Mouse (Mus musculus) neural tube, embryonic 13.5 days (tissue): ENCODE measurements around the gene Lag3. TPM values are rescaled to one million over a fixed set of nuclear protein-coding genes. Genes with fewer than 3 reads are reported as not detected.

ENCODE experiments used
- ATAC-seq: fragments of 200-750 bp; cut with Nextera tagmentation; 2 replicates; pipeline ENCODE4 v1.8.0; 2017; ENCODE audit warnings: low read depth, mild to moderate bottlenecking, moderate TSS enrichment, moderate library complexity
- H3K27ac ChIP-seq: fragments of 300-500 bp; sonication (generic); replicated peaks from 2 replicates; pipeline ENCODE4 v1.5.1; 2015; ENCODE audit warnings: moderate library complexity, mild to moderate bottlenecking, inconsistent platforms
- H3K27me3 ChIP-seq: fragments of 300-500 bp; sonication (generic); 2 replicates; pipeline ENCODE4 v1.6.1; 2015; ENCODE audit warnings: mild to moderate bottlenecking, inconsistent platforms
- H3K36me3 ChIP-seq: fragments of 300-500 bp; sonication (generic); 2 replicates; pipeline ENCODE4 v1.6.1; 2015; ENCODE audit warnings: mild to moderate bottlenecking, inconsistent platforms
- H3K4me1 ChIP-seq: fragments of 300-500 bp; sonication (generic); replicated peaks from 2 replicates; pipeline ENCODE4 v1.6.1; 2015; ENCODE audit warnings: inconsistent platforms
- H3K4me2 ChIP-seq: fragments of 300-500 bp; sonication (generic); 2 replicates; pipeline ENCODE4 v1.6.1; 2015; ENCODE audit warnings: inconsistent platforms, mild to moderate bottlenecking, moderate library complexity
- H3K4me3 ChIP-seq: fragments of 300-500 bp; sonication (generic); 2 replicates; pipeline ENCODE4 v1.5.1; 2015; ENCODE audit warnings: mild to moderate bottlenecking, inconsistent platforms
- H3K9ac ChIP-seq: fragments of 300-500 bp; sonication (generic); 2 replicates; pipeline ENCODE4 v1.6.1; 2015; ENCODE audit warnings: moderate library complexity, mild to moderate bottlenecking, inconsistent platforms
- H3K9me3 ChIP-seq: fragments of 300-500 bp; sonication (generic); 2 replicates; pipeline ENCODE4 v1.6.1; 2016; ENCODE audit warnings: inconsistent platforms
- WGBS: fragments of 180-500 bp; shearing (Covaris S2); methylation state at CpG from one replicate; pipeline ENCODE4 v1.1.7; 2015; 5-methylcytosine and 5-hydroxymethylcytosine counted together
- polyA plus RNA-seq: library from polyadenylated mRNA; unstranded; fragments of >200 nt; fragmentation: Nextera tagmentation; extraction: Ambion mirVana; gene quantifications from 2 replicates; pipeline ENCODE4 v1.2.1, GENCODE M21; 2015

The Lag3 gene
- polyA plus RNA-seq, 1 experiment from 2014 or later = 2.2 TPM

GRCm38 (mm10) chr6:124887986-124888385 is 23.5 kb downstream of the Lag3 start, which contains the start of gene Cd4:
TSS of gene Cd4 (minus strand) at chr6:124888221.
- Histone ChIP-seq H3K9ac (no peak within 1 kb of the TSS), H3K9me3 (no peaks in the 10 kb centered on the region), H3K27me3 (no peaks in the 10 kb centered on the region), H3K4me2 (no peak within 1 kb of the TSS), H3K27ac (no peak within 1 kb of the TSS), H3K4me1 (peaks cover 9% of the 10 kb centered on the region), H3K36me3 (no peaks in the 10 kb centered on the region), H3K4me3 (no peak within 1 kb of the TSS)
- ATAC-seq = no peak
- 90% methylated on average over 9 of the region's 9 CpGs for WGBS

DNA sequence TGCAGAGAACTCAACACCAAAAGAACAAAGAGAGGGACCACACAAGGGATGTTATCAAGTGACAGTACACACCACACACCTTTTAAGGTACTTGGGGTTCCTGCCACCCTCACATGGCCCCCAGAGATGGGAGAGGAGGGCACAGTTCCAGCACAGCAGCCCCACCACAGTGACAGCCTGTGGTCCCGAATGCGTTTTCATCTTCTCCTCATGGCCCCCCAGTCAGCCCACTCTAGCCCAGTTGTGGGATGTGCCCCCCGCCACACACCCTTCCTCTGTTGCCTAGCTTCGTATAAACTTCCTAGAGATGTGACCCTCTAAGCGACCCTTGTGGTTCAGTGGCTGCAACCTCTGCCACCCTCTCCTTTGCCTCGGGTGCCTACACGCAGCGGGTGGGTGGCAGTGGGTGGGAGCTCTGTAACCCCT is 25.5 kb downstream of the Lag3 start:
- Histone ChIP-seq H3K9me3 (no peaks in the 10 kb centered on the region), H3K4me3 (no peak overlapping the region), H3K4me1 (peaks cover 8% of the 10 kb centered on the region), H3K4me2 (no peak overlapping the region), H3K36me3 (no peaks in the 10 kb centered on the region), H3K9ac (no peak overlapping the region), H3K27me3 (no peaks in the 10 kb centered on the region), H3K27ac (no peak overlapping the region)
- 96% methylated on average over 8 of the region's 8 CpGs for WGBS
- no peak for ATAC-seq

GRCm38 (mm10) chr6:124884714-124885500 is 26.6 kb downstream of the Lag3 start:
- no peaks in the 10 kb centered on the region for H3K9me3 ChIP-seq
- no peak overlapping the region for H3K9ac ChIP-seq
- no peak overlapping the region for H3K27ac ChIP-seq
- no peak overlapping the region for H3K4me3 ChIP-seq
- ATAC-seq = no peak
- no peaks in the 10 kb centered on the region for H3K27me3 ChIP-seq
- WGBS = 63% methylated on average over 10 of the region's 10 CpGs
- H3K4me1 ChIP-seq = peaks cover 6% of the 10 kb centered on the region
- no peak overlapping the region for H3K4me2 ChIP-seq
- no peaks in the 10 kb centered on the region for H3K36me3 ChIP-seq

DNA sequence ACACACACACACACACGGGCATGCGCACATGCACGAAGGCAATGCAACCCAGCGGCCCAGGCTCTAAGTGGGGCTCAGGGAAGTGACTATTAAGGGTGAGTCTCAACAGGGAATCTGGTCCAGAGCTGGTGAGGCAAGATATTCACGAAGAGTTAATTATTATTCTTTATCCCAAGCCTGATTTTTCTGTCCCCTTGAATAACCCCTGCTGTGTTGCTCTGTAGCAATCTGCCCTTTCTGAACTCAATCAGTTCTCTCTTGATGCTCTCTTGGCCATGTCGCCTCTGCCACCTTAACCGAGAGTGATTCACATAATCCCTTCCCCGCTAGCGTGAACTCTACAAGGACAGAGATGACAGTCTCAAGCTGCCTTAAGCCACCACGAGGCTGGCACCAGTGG is 28.2 kb downstream of the Lag3 start:
- Histone ChIP-seq H3K27me3 (no peaks in the 10 kb centered on the region), H3K4me1 (peaks cover 6% of the 10 kb centered on the region), H3K9me3 (no peaks in the 10 kb centered on the region), H3K4me2 (no peak overlapping the region), H3K4me3 (no peak overlapping the region), H3K36me3 (no peaks in the 10 kb centered on the region), H3K9ac (no peak overlapping the region), H3K27ac (no peak overlapping the region)
- whole genome bisulfite sequencing = 84% methylated on average over 10 of the region's 10 CpGs
- no peak for ATAC-seq

- WGBS = 93% methylated on average over 9 of the region's 9 CpGs
- Histone ChIP-seq H3K9me3 (no peaks in the 10 kb centered on the region), H3K36me3 (no peaks in the 10 kb centered on the region), H3K27ac (no peak overlapping the region), H3K4me1 (peaks cover 6% of the 10 kb centered on the region), H3K4me3 (no peak overlapping the region), H3K9ac (no peak overlapping the region), H3K4me2 (no peak overlapping the region), H3K27me3 (no peaks in the 10 kb centered on the region)
- no peak for ATAC-seq
Observed at GRCm38 (mm10) chr6:124881821-124882220, 29.7 kb downstream of the Lag3 start.

- no peak for ATAC-seq
- H3K4me3 ChIP-seq = no peak overlapping the region
- no peak overlapping the region for H3K4me2 ChIP-seq
- no peaks in the 10 kb centered on the region for H3K4me1 ChIP-seq
- WGBS = 69% methylated on average over 6 of the region's 6 CpGs
- no peaks in the 10 kb centered on the region for H3K9me3 ChIP-seq
- H3K36me3 ChIP-seq = no peaks in the 10 kb centered on the region
- H3K27me3 ChIP-seq = no peaks in the 10 kb centered on the region
- H3K27ac ChIP-seq = no peak overlapping the region
- no peak overlapping the region for H3K9ac ChIP-seq
Observed at GRCm38 (mm10) chr6:124879390-124879789, 32.1 kb downstream of the Lag3 start.

DNA sequence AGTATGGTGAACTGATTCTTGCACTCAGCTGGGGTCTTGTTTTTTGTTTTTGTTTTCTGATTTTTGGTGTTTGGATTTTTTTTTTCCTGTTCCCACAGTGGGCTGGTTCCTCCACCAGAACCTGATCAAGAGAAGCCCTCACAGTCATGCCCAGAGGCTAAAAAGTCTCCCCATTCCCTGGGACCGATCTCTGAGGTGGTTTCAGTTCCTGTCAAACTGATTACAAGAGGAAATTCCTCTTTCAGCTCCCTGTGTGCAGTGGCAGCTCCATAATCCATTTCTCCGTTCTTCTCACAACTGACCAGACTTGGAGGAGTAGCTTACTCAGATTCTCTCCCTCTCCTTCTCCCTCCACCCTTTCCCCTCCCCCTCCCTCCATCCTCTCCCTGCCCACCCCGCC is 37.2 kb downstream of the Lag3 start:
- WGBS = 75% methylated on average over 2 of the region's 3 CpGs
- Histone ChIP-seq H3K9ac (no peak overlapping the region), H3K9me3 (no peaks in the 10 kb centered on the region), H3K4me1 (no peaks in the 10 kb centered on the region), H3K27ac (no peak overlapping the region), H3K36me3 (no peaks in the 10 kb centered on the region), H3K27me3 (no peaks in the 10 kb centered on the region), H3K4me2 (no peak overlapping the region), H3K4me3 (no peak overlapping the region)
- no peak for ATAC-seq

DNA sequence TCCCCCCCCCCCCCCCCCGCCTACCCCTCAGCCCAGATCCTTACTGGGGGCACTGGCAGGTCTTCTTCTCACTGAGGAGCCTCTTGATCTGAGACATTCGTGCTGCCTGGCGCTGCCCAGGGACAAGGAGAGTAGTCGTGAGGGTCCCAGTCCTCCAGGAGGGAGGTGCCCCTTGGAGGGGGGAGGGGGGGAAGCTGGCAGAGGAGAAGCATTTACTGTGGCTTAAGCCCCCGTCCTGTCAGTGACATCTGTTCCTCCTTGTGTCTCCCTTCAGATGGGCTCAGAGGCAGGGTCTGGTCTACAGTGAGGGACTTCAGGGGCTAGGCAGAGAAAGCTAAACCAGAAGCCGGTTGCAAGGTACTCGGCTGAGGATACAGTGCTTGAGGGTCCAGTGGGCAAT is 44.9 kb downstream of the Lag3 start:
- Histone ChIP-seq H3K36me3 (no peaks in the 10 kb centered on the region), H3K9ac (0 out of 2 replicates have a peak overlapping the region, but pooled peaks have one; percentile 38), H3K27ac (no peak overlapping the region)

DNA sequence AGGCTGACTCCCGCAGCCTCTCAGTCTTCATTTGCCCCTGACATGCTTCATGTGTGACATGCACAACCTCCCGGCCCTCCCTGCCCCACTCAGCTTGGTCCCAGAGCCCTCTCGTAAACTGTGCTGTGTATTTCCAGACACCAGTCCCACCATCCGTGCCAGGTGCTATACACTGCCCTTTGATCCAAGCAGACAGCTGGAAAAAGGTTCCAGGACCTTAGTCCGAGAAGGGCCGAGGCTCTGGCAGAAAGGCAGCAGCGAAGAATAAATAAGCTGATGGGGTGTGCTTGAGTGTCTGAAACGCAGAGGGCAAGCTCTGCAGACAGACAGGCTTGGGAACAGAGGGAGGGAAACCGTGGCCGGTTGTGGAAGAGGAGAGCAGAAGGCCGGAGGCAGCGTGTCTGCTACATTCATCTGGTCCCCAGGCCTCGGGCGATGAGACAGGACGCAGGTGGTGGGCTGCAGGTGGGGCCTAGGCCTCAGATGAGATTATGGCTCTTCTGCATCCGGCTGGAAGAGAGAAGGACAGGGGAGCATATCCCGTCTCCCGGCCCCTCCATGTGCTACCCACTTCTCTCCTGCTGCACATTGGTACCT is 45.6 kb downstream of the Lag3 start:
- H3K27ac ChIP-seq = peak overlapping the region; percentile 97
- H3K4me2 ChIP-seq = no peak overlapping the region
- no peak overlapping the region for H3K4me3 ChIP-seq
- H3K27me3 ChIP-seq = no peaks in the 10 kb centered on the region
- peaks cover 3% of the 10 kb centered on the region; the same call in 1 of the 2 replicates for H3K36me3 ChIP-seq
- WGBS = 48% methylated on average over 18 of the region's 18 CpGs
- H3K9ac ChIP-seq = 0 out of 2 replicates have a peak overlapping the region, but pooled peaks have one; percentile 26
- H3K4me1 ChIP-seq = peaks cover 49% of the 10 kb centered on the region
- no peak for ATAC-seq
- no peaks in the 10 kb centered on the region for H3K9me3 ChIP-seq

More for the DNA sequence above, 44.9 kb downstream of the Lag3 start:
- 66% methylated on average over 6 of the region's 7 CpGs for WGBS
- Histone ChIP-seq H3K9me3 (no peaks in the 10 kb centered on the region), H3K27me3 (no peaks in the 10 kb centered on the region), H3K4me1 (peaks cover 42% of the 10 kb centered on the region), H3K4me2 (no peak overlapping the region), H3K4me3 (no peak overlapping the region)
- ATAC-seq = no peak

- Histone ChIP-seq H3K36me3 (peaks cover 14% of the 10 kb centered on the region), H3K4me3 (peak within 1 kb of the TSS; percentile 65), H3K27me3 (peaks cover 8% of the 10 kb centered on the region; the same call in 1 of the 2 replicates), H3K9ac (peak within 1 kb of the TSS; percentile 93), H3K4me2 (peak within 1 kb of the TSS; percentile 69), H3K27ac (peak within 1 kb of the TSS; percentile 97), H3K9me3 (no peaks in the 10 kb centered on the region), H3K4me1 (peaks cover 69% of the 10 kb centered on the region)
- WGBS = 1% methylated on average over 42 of the region's 43 CpGs
- peak; percentile 69 for ATAC-seq
Observed at GRCm38 (mm10) chr6:124863658-124864298, 47.7 kb downstream of the Lag3 start, which contains the start of gene Gpr162. TSS of gene Gpr162 (minus strand) at chr6:124863983.

DNA sequence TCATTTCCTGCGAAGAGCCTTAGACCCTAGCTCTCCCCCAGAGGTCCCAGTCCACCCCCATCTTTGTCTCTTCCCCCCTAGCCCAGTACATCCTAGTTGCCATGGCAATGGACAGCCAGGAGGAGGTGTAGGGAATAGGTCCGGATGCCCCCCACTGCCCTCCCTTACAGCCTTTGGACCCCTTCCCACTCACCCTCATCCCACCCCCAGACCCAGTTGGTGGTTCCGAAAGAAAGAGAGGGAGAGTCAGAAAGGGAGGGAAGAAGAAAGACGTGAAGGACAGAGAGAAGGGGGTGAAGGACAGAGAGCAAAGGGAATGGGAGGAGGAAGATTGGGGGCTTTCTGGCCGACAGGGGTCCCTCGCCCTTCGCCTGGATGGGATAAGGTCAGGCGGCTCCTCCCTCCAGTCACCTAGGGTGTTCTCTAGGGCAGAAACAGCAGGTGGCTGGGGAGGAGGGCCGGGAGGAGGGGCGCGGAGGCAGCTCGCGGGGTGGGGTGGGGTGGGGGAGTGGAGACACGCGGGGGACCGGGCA is 48.3 kb downstream of the Lag3 start:
- no peaks in the 10 kb centered on the region for H3K9me3 ChIP-seq
- peak overlapping the region; percentile 65 for H3K4me3 ChIP-seq
- peak overlapping the region; percentile 69 for H3K4me2 ChIP-seq
- WGBS = under 1% methylated on average over 16 of the region's 16 CpGs
- H3K36me3 ChIP-seq = peaks cover 16% of the 10 kb centered on the region
- peak overlapping the region; percentile 93 for H3K9ac ChIP-seq
- H3K27ac ChIP-seq = peak overlapping the region; percentile 97
- peaks cover 8% of the 10 kb centered on the region; the same call in 1 of the 2 replicates for H3K27me3 ChIP-seq
- ATAC-seq = peak; percentile 37
- peaks cover 74% of the 10 kb centered on the region for H3K4me1 ChIP-seq
